Mouse (Mus musculus) cerebellum, postnatal 14 days (tissue): ENCODE data around the gene Sf3a3.
A peak's percentile ranks its signal among the peaks of the same experiment; 100 is the strongest.
"Not testable (repeated sequence)": the region's sequence is repeated elsewhere in the genome, so short reads cannot be mapped to it uniquely, and the experiment has no call there.

ENCODE experiments used
- DNase-seq, 2 experiments: peaks; one replicate each; pipeline ENCODE4 v3.0.0; 2021; ENCODE audit warnings: mixed read lengths in 2 of 2

Gene Sf3a3

DNA sequence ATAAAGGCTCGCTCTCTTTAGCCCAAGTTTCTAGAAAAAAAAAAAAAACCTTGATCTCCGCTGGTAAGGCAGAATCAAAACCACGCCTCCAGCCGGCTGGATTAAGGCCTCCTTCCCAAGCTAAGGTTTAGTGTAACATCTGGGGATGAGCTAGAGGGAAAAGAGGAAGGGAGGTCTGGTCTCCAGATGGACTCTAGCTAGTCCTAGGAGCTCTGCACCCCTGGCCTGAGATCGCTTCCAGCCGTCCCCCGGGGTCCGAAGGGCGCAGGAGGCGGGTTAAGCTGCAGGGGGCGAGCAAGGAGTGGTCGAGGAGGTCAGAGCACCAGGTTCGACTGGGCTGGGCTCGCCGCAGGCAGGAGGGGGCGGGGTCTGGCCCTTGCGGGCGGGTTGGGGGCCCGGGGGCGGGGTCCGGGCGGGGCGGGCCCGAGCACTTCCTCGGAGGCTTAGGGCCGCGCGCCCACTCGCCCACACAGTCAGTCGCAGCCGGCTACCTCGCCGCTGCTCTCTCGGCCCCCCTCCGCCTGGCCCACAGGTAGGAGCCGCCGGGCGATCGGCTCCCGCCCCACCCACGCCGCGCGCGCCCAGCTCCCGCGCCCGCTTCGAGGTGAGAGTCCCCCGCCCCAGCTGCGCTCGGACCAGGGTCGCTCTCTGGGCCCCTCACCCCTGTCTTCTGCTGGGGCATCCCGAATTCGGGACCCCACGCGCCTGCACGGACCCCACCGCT lies 14.2 kb upstream of the Sf3a3 start, which contains the start of gene Fhl3:
TSS of gene Fhl3 (plus strand) at position 454 of the 724 bp plus-strand sequence.
- DNase-seq, result peak in 1 of 2 experiments; percentile 21

GRCm38 (mm10) chr4:124701052-124701845 lies 13.3 kb upstream of the Sf3a3 start:
- DNase-seq, result peak; percentile 44 to 56

- DNase-seq, result peak; percentile 73 to 78
These were observed 12.7 kb upstream of the Sf3a3 start for GRCm38 (mm10) chr4:124701916-124702315.

GRCm38 (mm10) chr4:124703406-124703805 lies 11.2 kb upstream of the Sf3a3 start:
- peak in 1 of 2 experiments; percentile 25 for DNase-seq

GRCm38 (mm10) chr4:124703881-124704796 lies 10.4 kb upstream of the Sf3a3 start:
- DNase-seq, result no peak

DNA sequence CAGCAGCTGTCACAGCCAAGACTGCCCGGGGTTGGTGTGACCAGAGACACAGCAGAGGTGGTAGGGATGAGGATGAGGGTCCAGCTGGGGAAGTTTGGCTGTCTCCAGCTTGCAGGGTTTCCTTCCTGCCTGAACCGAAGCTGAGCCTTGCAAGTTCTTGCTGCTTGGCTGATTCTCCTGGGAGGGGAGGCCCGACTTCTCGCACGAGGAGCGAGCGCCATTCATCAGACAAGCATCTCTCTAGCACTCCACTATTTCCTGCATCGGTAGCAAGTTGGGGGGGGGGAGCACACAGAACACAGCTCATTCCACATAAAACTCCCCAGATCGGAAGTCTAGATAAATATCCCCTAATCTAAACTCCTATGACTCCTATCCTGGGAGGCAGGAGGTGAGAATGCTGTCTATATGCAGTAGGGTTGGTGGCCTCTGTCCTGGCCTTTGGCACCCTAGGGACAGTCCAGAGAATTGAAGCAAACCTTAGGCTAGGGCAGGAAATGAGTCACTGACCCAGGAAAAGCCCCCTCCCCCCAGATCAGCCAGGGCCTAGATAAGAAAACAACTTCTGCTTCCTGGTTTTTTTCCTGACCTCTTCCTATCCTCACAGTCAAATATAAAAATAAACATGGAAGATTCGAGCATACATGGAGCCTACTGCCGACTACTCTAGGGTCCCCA lies 9.6 kb upstream of the Sf3a3 start:
- DNase-seq, result no peak

GRCm38 (mm10) chr4:124705661-124706269 lies 8.8 kb upstream of the Sf3a3 start:
- DNase-seq, result no peak

GRCm38 (mm10) chr4:124707381-124708199 lies 7.0 kb upstream of the Sf3a3 start:
- not testable (repeated sequence) for DNase-seq

- DNase-seq, result not testable (repeated sequence)
These were observed 6.4 kb upstream of the Sf3a3 start for GRCm38 (mm10) chr4:124708200-124708517.

DNA sequence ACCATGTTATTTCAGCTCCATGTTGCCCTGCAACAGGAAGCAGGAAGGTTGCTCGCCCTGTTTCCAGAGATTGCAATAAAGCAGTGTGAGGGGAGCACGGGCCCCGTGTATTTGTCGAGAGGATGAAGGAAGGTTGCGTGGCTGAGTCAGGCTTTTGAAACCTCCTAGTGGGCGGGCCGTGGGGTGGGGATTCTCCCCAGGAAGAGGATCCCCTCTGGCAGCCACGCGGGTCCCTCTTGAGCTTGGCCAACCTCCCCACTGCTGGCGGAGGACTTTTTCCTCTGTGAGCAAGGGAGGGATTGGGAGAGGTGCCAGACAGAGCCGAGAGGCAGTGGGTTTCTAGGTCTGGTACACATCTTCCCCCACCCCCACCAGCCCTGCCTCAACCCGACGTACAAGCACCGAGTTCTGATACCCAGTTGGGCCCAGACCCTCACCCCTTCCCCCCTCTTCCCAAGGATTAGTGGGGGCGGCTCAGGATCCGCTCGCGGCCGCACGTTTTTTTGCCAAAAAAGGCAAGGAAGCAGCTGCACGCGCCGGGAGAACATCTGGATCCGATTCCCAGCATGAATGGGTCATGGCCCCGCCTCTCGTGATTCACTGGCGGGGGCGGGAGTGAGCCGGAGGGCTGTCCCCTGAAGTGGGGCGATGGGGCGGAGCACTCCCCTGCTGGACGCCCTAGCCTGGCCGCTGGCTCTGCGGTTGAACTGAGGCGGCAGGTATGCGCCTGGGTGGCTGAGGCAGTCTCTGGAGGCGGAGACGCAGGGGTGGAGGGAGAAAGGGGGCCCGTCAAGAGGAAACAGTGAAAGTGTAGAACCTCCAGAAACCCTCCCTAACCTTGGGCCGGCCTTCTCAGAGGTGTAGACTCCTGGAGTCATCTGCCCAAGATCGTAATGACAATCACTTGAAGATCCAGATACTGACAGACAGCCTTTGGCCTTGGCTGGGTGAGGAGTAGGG lies 5.8 kb upstream of the Sf3a3 start:
- DNase-seq, result peak; percentile 33 to 63

GRCm38 (mm10) chr4:124709961-124710446 lies 4.6 kb upstream of the Sf3a3 start:
- DNase-seq, result no peak

DNA sequence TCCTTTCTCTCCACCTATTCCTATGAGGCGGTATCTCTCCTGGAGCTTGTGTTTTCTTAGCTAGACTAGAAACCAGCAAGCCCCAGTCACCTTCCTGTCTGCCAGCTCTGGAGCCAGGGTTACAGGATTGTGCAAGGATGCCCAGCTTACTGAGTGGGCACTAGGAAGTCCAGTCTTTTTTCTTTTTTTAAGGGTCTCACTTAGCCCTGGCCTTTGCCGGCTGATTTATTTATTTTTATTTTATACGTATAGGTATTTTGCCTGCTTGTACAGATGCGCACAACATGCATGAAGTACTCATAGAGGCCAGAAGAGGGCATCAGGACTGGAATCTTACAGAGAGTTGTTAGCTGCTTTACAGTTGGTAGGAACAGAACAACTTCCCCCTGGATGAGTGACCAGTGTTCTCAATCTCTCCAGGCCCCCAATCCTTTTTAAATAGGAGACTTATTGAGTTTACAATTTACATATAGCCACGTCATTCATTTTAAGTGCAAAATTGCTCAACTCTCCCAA lies 3.7 kb upstream of the Sf3a3 start:
- peak; percentile 54 to 58 for DNase-seq

DNA sequence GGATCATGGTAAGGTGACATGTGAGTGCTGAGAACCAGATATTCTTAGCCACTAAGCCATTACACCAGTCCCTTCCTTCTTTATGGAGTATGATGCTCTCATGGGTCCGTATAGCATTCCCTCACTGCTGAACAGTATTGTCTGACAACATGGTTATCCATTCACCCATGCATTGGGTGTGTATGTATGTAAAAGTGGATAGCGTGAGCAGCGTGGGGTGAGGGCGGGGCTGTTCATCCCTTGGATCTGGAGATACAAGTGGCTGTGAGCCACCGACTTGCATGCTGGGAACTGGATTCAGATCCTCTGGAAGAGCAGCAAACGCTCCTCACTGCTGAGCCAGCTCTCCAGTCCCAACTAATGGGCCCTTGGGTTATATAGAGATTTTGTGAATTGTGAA lies 2.0 kb upstream of the Sf3a3 start:
- no peak for DNase-seq

DNA sequence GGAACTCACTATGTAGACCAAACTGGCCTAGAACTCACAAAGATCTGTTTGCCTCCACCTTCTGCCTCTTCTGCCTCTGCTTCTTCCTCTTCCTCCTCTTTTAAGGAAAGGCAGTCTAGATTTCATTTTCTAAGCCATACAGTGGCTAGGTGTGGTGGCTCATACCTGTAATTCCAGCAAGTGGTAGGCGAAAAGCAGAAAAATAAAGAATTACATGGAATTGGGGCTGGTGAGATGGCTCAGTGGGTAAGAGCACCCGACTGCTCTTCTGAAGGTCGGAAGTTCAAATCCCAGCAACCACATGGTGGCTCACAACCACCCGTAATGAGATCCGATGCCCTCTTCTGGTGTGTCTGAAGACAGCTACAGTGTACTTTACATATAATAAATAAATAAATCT lies 726 bp upstream of the Sf3a3 start:
- DNase-seq, result not testable (repeated sequence)

- DNase-seq, result no peak
These were observed 4.5 kb downstream of the Sf3a3 start for GRCm38 (mm10) chr4:124719101-124719500.

- no peak for DNase-seq
These were observed 11.5 kb downstream of the Sf3a3 start for GRCm38 (mm10) chr4:124726121-124726520.

GRCm38 (mm10) chr4:124736952-124737351 lies 22.4 kb downstream of the Sf3a3 start:
- DNase-seq, result no peak

DNA sequence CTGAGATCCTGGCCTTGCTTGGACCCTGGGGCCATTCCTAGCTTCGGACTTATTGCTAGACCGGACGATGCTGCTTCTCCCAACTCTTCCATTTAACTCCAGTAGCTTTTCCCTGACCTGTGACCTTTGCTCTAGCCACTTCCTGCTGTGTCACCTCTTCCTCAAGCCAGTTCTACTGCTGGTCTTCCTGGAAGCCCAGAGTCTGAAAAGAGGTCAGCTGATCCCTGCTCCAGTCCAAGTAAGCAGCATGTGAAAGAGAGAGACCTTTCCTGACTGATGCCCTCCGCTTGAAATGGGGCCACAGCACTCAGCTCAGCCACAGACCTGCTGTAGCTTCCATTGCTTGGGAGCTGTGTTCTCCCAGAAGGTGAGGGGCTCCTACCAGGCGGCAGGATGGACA lies 22.9 kb downstream of the Sf3a3 start:
- DNase-seq, result no peak

DNA sequence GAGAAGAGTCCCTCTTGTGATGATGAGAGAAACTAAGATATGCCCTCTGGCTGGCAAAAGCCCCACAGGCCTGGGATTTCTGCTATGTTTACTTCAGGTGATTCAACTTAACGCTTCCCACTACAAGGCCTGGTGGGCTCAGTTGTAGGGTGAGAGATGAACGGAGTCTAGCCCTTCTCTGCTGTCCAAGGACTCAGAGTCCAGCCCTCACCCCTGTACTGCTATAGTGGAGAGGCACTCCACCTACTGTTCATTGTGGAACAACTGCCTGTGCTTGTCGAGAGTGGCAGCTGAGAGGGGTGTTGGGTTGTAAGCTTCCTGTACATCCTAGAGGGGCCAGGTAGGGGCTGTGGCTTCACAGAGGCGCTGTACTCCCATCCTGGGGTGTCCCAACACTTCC lies 23.4 kb downstream of the Sf3a3 start:
- DNase-seq, result no peak
